Mouse (Mus musculus) embryo, embryonic 9.5 days (tissue): ENCODE results near the gene Cntnap2.

Experiments used
- DNase-seq: peaks from one replicate; pipeline ENCODE4 v3.0.0-alpha.2; 2017; ENCODE audit errors: extremely low spot score

The Cntnap2 gene

GRCm38 (mm10) chr6:45938263-45938662, 879.1 kb downstream of the Cntnap2 start:
- no peak for DNase-seq

- no peak for DNase-seq
Measured at GRCm38 (mm10) chr6:45938775-45939174, 879.6 kb downstream of the Cntnap2 start.

- DNase-seq, result no peak
Measured at GRCm38 (mm10) chr6:45945144-45945985, 886.2 kb downstream of the Cntnap2 start.

GRCm38 (mm10) chr6:45954773-45955172, 895.6 kb downstream of the Cntnap2 start:
- no peak for DNase-seq

- no peak for DNase-seq
Measured at GRCm38 (mm10) chr6:45964494-45964893, 905.3 kb downstream of the Cntnap2 start.

- no peak for DNase-seq
Measured at GRCm38 (mm10) chr6:45974471-45975154, 915.5 kb downstream of the Cntnap2 start.

- DNase-seq, result no peak
Measured at GRCm38 (mm10) chr6:45979171-45979570, 920.0 kb downstream of the Cntnap2 start.

- no peak for DNase-seq
Measured at GRCm38 (mm10) chr6:45988051-45988450, 928.9 kb downstream of the Cntnap2 start.

- DNase-seq, result no peak
Measured at GRCm38 (mm10) chr6:45991086-45991485, 931.9 kb downstream of the Cntnap2 start.

GRCm38 (mm10) chr6:46022515-46023143, 963.5 kb downstream of the Cntnap2 start:
- DNase-seq, result no peak

- no peak for DNase-seq
Measured at GRCm38 (mm10) chr6:46031821-46032594, 972.9 kb downstream of the Cntnap2 start.

- no peak for DNase-seq
Measured at GRCm38 (mm10) chr6:46033108-46033507, 974.0 kb downstream of the Cntnap2 start.

GRCm38 (mm10) chr6:46040671-46041070, 981.5 kb downstream of the Cntnap2 start:
- no peak for DNase-seq

GRCm38 (mm10) chr6:46080236-46080635, 1021.1 kb downstream of the Cntnap2 start:
- no peak for DNase-seq

GRCm38 (mm10) chr6:46081432-46081831, 1022.3 kb downstream of the Cntnap2 start:
- no peak for DNase-seq

- no peak for DNase-seq
Measured at GRCm38 (mm10) chr6:46143189-46143841, 1084.2 kb downstream of the Cntnap2 start.

- DNase-seq, result no peak
Measured at GRCm38 (mm10) chr6:46166837-46167236, 1107.7 kb downstream of the Cntnap2 start.

- no peak for DNase-seq
Measured at GRCm38 (mm10) chr6:46197298-46197697, 1138.1 kb downstream of the Cntnap2 start.

GRCm38 (mm10) chr6:46201828-46202227, 1142.7 kb downstream of the Cntnap2 start:
- no peak for DNase-seq

GRCm38 (mm10) chr6:46205531-46205930, 1146.4 kb downstream of the Cntnap2 start:
- DNase-seq, result no peak

- DNase-seq, result no peak
Measured at GRCm38 (mm10) chr6:46232889-46233288, 1173.7 kb downstream of the Cntnap2 start.
